Mouse (Mus musculus): ENCODE results near the gene Rassf6.
"Not testable (repeated sequence)": the region's sequence is repeated elsewhere in the genome, so short reads cannot be mapped to it uniquely, and the experiment has no call there.

Gene Rassf6

DNA sequence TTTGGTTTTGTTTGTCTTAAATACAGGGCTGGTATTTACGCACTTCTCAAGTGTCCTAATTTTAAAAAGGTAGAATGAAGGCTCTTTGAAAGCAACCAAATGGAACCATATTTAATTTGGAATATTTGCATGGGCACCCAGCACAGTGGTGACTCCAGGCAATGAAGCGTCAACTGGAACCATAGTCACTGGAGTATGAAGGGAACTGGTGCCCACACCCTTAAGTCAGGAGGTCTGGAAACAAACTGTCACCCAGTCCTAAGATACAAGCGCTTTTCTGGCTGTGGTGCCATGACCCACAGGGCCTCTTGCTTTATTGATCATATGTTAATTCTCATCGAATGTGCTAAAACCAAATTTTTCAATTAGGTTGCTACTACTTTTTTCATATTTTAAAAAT lies 13.0 kb downstream of the Rassf6 start:
- ATAC-seq (ENCODE audit: insufficient number of reproducible peaks, low FRiP score, low TSS enrichment) = no peak

DNA sequence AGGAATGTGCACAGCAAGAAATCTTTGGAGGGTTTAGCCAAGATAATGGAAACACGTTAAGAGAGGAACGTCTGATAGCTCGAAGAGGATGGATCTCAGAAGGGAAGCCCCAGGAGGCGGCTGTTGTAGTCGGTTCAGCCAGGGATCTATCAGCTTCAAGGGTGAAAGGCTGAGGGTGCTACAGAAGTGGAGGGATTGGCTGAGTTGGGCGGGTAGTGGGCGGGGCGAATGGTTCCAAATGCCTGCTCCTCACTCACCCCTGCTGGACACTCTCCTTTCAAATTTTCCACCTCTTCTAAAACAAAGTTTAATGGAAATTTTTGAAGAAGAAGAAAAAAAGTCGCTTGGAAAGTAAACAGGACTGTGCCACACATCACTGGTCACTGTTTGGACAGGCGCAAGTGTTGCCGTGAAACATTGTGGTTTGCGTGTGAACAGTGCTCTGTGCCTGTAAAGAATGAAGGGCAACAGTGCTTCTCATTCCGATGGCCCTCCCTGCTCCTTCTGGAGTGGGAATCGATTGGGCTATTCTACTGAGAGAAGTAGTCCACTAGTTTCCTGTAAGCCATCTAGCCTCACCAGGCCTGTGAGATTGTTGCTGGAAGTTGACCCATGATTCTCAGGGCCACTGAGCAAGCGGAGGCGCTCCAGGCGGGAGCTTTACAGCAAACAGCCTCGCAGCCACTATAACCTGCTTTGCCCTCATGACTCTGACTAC lies 15.6 kb downstream of the Rassf6 start:
- no peak for ATAC-seq (ENCODE audit: insufficient number of reproducible peaks, low FRiP score, low TSS enrichment)

- ATAC-seq (ENCODE audit: insufficient number of reproducible peaks, low FRiP score, low TSS enrichment) = no peak
These were observed 17.2 kb downstream of the Rassf6 start for GRCm38 (mm10) chr5:90623209-90623608.

GRCm38 (mm10) chr5:90621726-90622125 lies 18.7 kb downstream of the Rassf6 start:
- no peak for ATAC-seq (ENCODE audit: insufficient number of reproducible peaks, low FRiP score, low TSS enrichment)

- no peak for ATAC-seq (ENCODE audit: insufficient number of reproducible peaks, low FRiP score, low TSS enrichment)
These were observed 19.1 kb downstream of the Rassf6 start for GRCm38 (mm10) chr5:90621316-90621715.

GRCm38 (mm10) chr5:90617859-90618258 lies 22.6 kb downstream of the Rassf6 start:
- no peak for ATAC-seq (ENCODE audit: insufficient number of reproducible peaks, low FRiP score, low TSS enrichment)

DNA sequence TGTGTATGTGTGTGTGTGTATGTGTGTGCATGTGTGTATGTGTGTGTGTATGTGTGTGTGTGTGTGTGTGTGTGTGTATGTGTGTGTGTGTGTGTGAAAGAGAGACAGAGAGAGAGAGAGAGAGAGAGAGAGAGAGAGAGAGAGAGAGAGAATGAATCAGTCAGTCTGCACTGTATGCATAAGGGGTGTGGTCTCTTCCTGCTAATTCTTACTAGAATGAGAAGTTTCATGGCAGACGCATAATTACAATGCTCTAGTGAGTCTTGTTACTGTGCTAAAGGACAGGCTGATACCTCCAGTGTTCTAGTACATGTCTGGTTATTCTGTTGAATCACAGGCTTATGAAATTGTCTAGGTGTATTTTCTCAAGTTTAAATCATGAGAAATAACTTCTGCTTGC lies 27.7 kb downstream of the Rassf6 start:
- ATAC-seq (ENCODE audit: insufficient number of reproducible peaks, low FRiP score, low TSS enrichment) = not testable (repeated sequence)

DNA sequence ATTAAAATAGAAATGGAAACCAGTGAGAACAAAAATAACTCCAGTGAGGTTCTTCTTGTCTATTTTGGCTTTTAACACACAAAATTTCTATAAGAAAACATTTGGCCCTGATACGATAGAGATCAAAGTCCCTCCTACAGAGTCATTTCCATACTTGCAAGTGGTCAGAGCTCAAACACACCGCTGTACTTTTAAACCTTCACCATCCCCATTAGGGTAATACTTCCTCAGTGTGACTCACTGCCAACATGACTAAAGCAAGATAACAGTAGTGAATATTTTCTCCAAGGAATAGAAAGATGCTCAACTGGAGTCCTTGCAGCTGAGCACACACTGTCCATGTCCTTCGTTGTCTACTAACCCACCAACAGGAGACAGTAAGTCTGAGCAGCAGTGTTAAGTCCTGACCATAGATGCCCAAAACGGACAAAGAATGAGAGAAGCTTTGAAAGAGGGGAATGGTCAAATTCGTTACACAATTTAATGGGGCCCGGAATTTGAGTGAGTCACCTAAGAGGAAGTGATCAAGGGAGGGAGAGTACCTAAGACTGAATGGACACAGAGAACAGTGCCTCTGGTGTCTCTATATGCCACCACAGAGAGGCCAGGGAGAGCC lies 28.4 kb downstream of the Rassf6 start:
- no peak for ATAC-seq (ENCODE audit: insufficient number of reproducible peaks, low FRiP score, low TSS enrichment)

DNA sequence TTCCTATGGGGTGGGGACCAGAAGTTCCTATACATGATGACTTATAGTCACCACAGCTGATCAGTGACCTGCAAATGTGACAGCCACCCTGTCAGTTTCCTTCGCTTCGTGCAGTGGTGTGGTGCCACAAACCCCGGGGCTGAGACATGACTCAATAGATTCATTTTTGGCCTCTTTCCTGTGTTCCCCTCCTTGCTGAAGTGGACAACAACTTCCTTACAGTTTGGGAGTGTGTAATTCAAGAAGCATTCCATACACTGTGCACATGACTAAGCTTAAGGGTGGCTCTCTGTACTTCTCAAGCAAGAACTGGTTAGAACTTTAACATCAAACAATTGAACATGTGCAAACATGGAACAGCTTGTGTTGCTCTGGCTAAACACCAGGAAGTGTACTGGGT lies 29.1 kb downstream of the Rassf6 start:
- no peak for ATAC-seq (ENCODE audit: insufficient number of reproducible peaks, low FRiP score, low TSS enrichment)

- no peak for ATAC-seq (ENCODE audit: insufficient number of reproducible peaks, low FRiP score, low TSS enrichment)
These were observed 31.6 kb downstream of the Rassf6 start for GRCm38 (mm10) chr5:90608906-90609305.

- ATAC-seq (ENCODE audit: insufficient number of reproducible peaks, low FRiP score, low TSS enrichment) = no peak
These were observed 37.0 kb downstream of the Rassf6 start for GRCm38 (mm10) chr5:90603407-90603923.

- ATAC-seq (ENCODE audit: insufficient number of reproducible peaks, low FRiP score, low TSS enrichment) = no peak; the same call in 1 of the 2 replicates
These were observed 39.0 kb downstream of the Rassf6 start for GRCm38 (mm10) chr5:90601469-90601868.

DNA sequence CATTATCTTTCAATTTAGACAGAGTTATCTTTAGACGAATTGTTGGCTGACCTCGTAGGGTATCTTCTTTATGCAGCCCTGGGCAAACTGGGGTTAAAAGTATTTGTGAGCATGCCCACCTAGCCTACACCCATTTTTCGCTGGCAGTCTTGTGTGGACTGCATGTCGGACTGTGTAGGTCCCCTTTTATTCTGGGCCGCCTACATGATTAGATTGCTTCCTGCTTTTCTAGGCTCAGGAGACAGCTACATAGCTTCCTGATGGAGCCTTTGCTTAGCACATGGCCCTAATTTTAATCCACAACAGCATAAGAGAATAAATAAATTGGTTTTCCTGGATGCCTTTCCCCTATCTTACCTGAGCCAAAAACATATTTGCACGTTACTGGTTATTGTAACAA lies 44.3 kb downstream of the Rassf6 start:
- no peak for ATAC-seq (ENCODE audit: insufficient number of reproducible peaks, low FRiP score, low TSS enrichment)

GRCm38 (mm10) chr5:90594945-90595344 lies 45.5 kb downstream of the Rassf6 start:
- ATAC-seq (ENCODE audit: insufficient number of reproducible peaks, low FRiP score, low TSS enrichment) = no peak

- no peak for ATAC-seq (ENCODE audit: insufficient number of reproducible peaks, low FRiP score, low TSS enrichment)
These were observed 48.5 kb downstream of the Rassf6 start for GRCm38 (mm10) chr5:90591936-90592335.

DNA sequence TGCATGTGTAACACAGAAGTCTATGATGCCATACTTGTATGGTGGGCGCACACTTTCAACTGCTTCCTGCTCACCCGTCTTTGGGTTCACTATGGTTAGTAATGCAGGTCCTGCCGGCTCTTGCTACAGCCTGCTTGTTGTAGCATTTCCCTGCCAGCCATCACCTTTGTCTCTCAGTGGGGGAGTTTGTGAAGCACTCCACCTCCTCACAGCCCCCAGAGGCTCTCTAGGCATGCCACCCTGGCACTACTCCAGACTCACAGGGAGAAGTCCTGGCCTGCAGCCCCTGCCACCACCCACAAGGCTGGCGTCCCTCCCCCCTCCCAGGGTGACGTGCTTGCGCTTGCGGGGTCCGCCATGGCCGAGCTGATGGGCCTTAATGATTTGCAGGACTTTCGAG lies 49.8 kb downstream of the Rassf6 start:
- no peak for ATAC-seq (ENCODE audit: insufficient number of reproducible peaks, low FRiP score, low TSS enrichment)

GRCm38 (mm10) chr5:90588708-90589595 lies 51.5 kb downstream of the Rassf6 start:
- ATAC-seq (ENCODE audit: insufficient number of reproducible peaks, low FRiP score, low TSS enrichment) = peak; percentile 80

- ATAC-seq (ENCODE audit: insufficient number of reproducible peaks, low FRiP score, low TSS enrichment) = no peak
These were observed 52.4 kb downstream of the Rassf6 start for GRCm38 (mm10) chr5:90588104-90588503.

DNA sequence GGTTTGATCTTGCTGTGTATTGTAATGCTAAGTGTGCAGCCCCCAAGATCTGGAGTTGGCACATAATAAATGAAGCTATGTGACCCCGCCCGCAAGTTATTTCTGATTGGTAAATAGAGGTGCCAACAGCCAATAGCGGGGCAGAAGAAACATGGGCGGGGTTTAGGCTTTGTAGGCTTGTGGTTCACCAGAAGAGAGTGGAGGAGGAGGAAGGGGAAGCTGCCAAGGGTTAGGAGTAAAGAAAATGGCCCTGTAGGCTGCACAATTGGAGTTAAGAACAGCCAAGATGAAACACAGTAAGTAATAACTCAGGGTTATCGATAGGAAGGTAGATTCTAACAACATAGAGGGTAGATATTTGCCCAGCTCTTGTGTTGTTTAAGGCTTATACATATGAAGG lies 53.9 kb downstream of the Rassf6 start:
- ATAC-seq (ENCODE audit: insufficient number of reproducible peaks, low FRiP score, low TSS enrichment) = no peak

- ATAC-seq (ENCODE audit: insufficient number of reproducible peaks, low FRiP score, low TSS enrichment) = no peak
These were observed 55.7 kb downstream of the Rassf6 start for GRCm38 (mm10) chr5:90584799-90585198.

GRCm38 (mm10) chr5:90582179-90582578 lies 58.3 kb downstream of the Rassf6 start:
- no peak for ATAC-seq (ENCODE audit: insufficient number of reproducible peaks, low FRiP score, low TSS enrichment)

All from cerebellum, adult (tissue).